Mouse (Mus musculus) ES-Bruce4 (cell line): ENCODE data around the gene Clec4g. TPM values are rescaled to one million over a fixed set of nuclear protein-coding genes. Genes with fewer than 3 reads are reported as not detected.
"Not testable (repeated sequence)": the region's sequence is repeated elsewhere in the genome, so short reads cannot be mapped to it uniquely, and the experiment has no call there.

Experiments
- H3K27ac ChIP-seq: 2 replicates; pipeline ENCODE4 v1.5.1; 2012; ENCODE audit warnings: low read length, inconsistent platforms; ENCODE audit not compliant: insufficient read depth
- H3K27me3 ChIP-seq: 2 replicates; pipeline ENCODE4 v1.6.1; 2012; ENCODE audit warnings: mild to moderate bottlenecking, low read length, inconsistent platforms; ENCODE audit not compliant: control insufficient read depth, poor library complexity, insufficient read depth, severe bottlenecking
- H3K36me3 ChIP-seq: 2 replicates; pipeline ENCODE4 v1.6.1; 2012; ENCODE audit warnings: inconsistent platforms, mild to moderate bottlenecking, low read length, moderate library complexity; ENCODE audit not compliant: control insufficient read depth, poor library complexity, insufficient read depth, severe bottlenecking
- H3K4me1 ChIP-seq: one replicate; pipeline ENCODE4 v1.8.1; 2011; ENCODE audit warnings: low read length; ENCODE audit not compliant: control insufficient read depth, insufficient read depth
- H3K4me3 ChIP-seq: 2 replicates; pipeline ENCODE4 v1.5.1; 2011; ENCODE audit warnings: low read depth, mild to moderate bottlenecking, low read length
- H3K9ac ChIP-seq: 2 replicates; pipeline ENCODE4 v1.6.1; 2012; ENCODE audit warnings: low read depth, mild to moderate bottlenecking, inconsistent platforms; ENCODE audit not compliant: poor library complexity, severe bottlenecking
- H3K9me3 ChIP-seq: replicated peaks from 2 replicates; pipeline ENCODE4 v1.6.1; 2012; ENCODE audit warnings: mild to moderate bottlenecking, low read length, inconsistent platforms; ENCODE audit not compliant: control insufficient read depth, poor library complexity, insufficient read depth, severe bottlenecking
- CTCF ChIP-seq: IDR thresholded peaks from one replicate; pipeline ENCODE4 v1.8.1; 2011; ENCODE audit warnings: low read depth, low read length
- EP300 ChIP-seq: IDR thresholded peaks from 2 replicates; pipeline ENCODE4 v1.6.1; 2011; ENCODE audit warnings: low read depth, low read length; ENCODE audit not compliant: insufficient read depth
- POLR2A ChIP-seq: IDR thresholded peaks from one replicate; pipeline ENCODE4 v1.8.1; 2011; ENCODE audit warnings: low read length; ENCODE audit not compliant: insufficient read depth
- polyA plus RNA-seq: library from polyadenylated mRNA; stranded (reverse); fragments of >200 nt; gene quantifications from 2 replicates; pipeline ENCODE4 v1.2.4, GENCODE M21; 2011; ENCODE audit warnings: low read depth; ENCODE audit not compliant: missing spikeins, insufficient read depth, insufficient read length

Gene Clec4g
- polyA plus RNA-seq: not detected in 2 replicates

GRCm38 (mm10) chr8:3720551-3720950, at the start of gene Clec4g:
Clec4g (minus strand) TSS chr8:3720651.
- Histone ChIP-seq H3K27ac (no peak within 1 kb of the TSS), H3K36me3 (no peaks in the 10 kb centered on the region), H3K9ac (no peak within 1 kb of the TSS), H3K27me3 (no peaks in the 10 kb centered on the region), H3K4me1 (peaks cover 4% of the 10 kb centered on the region), H3K9me3 (no peaks in the 10 kb centered on the region), H3K4me3 (no peak within 1 kb of the TSS)
- TF ChIP-seq POLR2A (no peak), EP300 (no peak), CTCF (no peak)

GRCm38 (mm10) chr8:3768641-3769040, 48.2 kb upstream of the Clec4g start:
- H3K36me3 ChIP-seq, H3K27ac ChIP-seq, H3K4me1 ChIP-seq, H3K27me3 ChIP-seq, H3K9ac ChIP-seq, H3K4me3 ChIP-seq: not testable (repeated sequence)
- peaks cover 29% of the 10 kb centered on the region for H3K9me3 ChIP-seq

DNA sequence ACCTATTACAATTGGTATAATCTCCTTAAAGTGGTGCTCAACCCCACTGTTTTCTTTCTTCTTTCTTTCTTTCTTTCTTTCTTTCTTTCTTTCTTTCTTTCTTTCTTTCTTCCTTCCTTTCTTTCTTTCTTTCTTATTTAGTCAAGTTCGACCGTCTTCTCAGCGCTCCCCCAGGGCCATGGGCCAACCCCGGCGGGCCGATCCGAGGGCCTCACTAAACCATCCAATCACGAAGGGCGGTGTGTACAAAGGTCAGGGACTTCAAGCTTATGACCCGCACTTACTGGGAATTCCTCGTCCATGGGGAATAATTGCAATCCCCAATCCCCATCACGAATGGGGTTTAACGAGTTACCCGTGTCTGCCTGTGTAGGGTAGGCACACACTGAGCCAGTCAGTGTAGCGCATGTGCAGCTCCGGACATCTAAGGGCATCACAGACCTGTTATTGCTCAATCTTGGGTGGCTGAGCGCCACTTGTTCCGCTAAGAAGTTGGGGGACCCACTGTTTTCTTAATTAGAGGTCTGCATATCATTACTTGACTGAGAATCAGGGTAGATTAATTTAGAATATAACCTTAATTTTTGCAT, 33.9 kb upstream of the Clec4g start:
- Histone ChIP-seq H3K27me3 (no peaks in the 10 kb centered on the region), H3K36me3 (no peaks in the 10 kb centered on the region), H3K9ac (no peak overlapping the region), H3K9me3 (peaks cover 13% of the 10 kb centered on the region; the same call in 1 of the 2 replicates), H3K27ac (no peak overlapping the region), H3K4me3 (no peak overlapping the region), H3K4me1 (no peaks in the 10 kb centered on the region)
- no peak for TF ChIP-seq EP300
- no peak for TF ChIP-seq POLR2A

DNA sequence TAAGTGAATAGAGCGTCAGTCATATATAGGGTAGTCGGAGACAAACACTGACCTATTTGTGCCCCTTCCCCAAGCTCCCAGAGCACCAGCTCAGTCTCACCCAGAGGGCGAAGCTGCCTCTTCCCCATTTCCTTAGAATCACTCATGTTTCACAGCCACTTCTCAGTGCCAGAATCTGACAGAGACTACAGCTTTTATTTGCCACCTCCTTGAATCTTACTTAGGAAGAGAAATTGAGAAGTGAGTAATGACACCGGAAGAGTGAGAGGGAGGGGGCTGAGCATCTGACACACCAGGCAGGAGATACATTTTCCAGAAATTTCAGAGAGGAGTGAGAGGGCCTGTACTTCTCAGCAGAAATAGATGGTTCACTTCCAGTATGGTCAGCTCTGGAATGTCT, 28.3 kb upstream of the Clec4g start, which contains the start of gene Cd209a:
Gene Cd209a, minus strand, starts transcription at position 224 of the 400 bp plus-strand sequence.
- Histone ChIP-seq H3K27ac (no peak within 1 kb of the TSS), H3K4me1 (no peaks in the 10 kb centered on the region), H3K9ac (no peak within 1 kb of the TSS), H3K9me3 (peaks cover 5% of the 10 kb centered on the region; the same call in 1 of the 2 replicates), H3K27me3 (no peaks in the 10 kb centered on the region), H3K4me3 (no peak within 1 kb of the TSS), H3K36me3 (no peaks in the 10 kb centered on the region)
- no peak for TF ChIP-seq EP300
- TF ChIP-seq POLR2A: no peak
- TF ChIP-seq CTCF: no peak

DNA sequence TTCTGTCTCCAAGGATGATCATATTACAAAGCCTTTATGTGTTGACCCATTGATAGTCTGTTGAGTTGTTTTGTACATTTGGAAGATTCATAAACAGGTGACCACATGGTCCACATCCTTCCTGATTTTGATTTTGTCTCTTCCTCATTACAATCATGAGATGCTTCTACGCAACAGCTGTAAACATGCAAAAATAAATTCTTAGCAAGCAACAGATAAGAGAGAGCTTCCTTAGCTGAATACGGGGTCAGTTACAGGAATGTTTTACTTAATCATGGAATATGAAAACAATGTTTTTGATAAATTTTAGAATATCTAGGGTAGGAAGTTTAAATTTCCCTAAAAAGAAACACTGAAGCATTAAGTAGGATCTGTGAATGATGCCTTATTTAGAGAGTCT, 16.5 kb upstream of the Clec4g start:
- no peaks in the 10 kb centered on the region for H3K9me3 ChIP-seq
- H3K27ac ChIP-seq: no peak overlapping the region
- TF ChIP-seq POLR2A (no peak), CTCF (no peak), EP300 (no peak)
- no peaks in the 10 kb centered on the region for H3K36me3 ChIP-seq
- no peak overlapping the region for H3K4me3 ChIP-seq
- H3K9ac ChIP-seq: no peak overlapping the region
- no peaks in the 10 kb centered on the region for H3K27me3 ChIP-seq
- no peaks in the 10 kb centered on the region for H3K4me1 ChIP-seq

DNA sequence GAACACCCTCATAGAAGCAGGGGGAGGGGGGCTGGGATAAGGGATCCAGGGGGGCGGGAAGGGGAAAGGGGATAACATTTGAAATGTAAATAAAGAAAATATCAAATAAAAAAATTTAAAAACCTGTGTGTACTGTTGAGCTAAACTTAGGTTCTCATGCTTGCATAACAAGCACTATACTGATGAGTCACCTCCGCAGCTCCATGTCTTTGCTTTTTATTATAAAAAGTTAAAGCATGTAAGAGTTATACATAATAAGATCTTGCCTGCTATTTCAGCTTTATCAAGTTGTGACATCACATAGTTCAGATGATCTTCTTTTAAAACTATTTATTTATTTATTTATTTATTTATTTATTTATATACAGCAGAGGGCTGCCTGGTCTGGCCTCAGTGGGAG, 15.1 kb upstream of the Clec4g start:
- Histone ChIP-seq H3K4me3 (no peak overlapping the region), H3K9me3 (no peaks in the 10 kb centered on the region), H3K27ac (no peak overlapping the region), H3K36me3 (no peaks in the 10 kb centered on the region), H3K9ac (no peak overlapping the region), H3K4me1 (no peaks in the 10 kb centered on the region), H3K27me3 (no peaks in the 10 kb centered on the region)
- no peak for TF ChIP-seq EP300
- no peak for TF ChIP-seq POLR2A
- no peak for TF ChIP-seq CTCF
